Mouse (Mus musculus) gastrocnemius, adult 8-10 months (tissue): ENCODE data around the gene Mogs. TPM values are rescaled to one million over a fixed set of nuclear protein-coding genes. Genes with fewer than 3 reads are reported as not detected.

Experiments used
- DNase-seq, 2 experiments: peaks; one replicate each; pipeline ENCODE4 v3.0.0; 2022; ENCODE audit warnings: low spot score in 2 of 2
- total RNA-seq, 4 experiments: library from RNA; stranded (reverse); gene quantifications; 2 replicates each; pipeline ENCODE4 v1.2.4; 2022

Mogs gene
- total RNA-seq, 4 experiments from 2014 or later, result 5.3 to 5.9 (median 5.5) TPM

GRCm38 (mm10) chr6:83092416-83093127 is 22.7 kb upstream of the Mogs start:
- DNase-seq, result no peak

DNA sequence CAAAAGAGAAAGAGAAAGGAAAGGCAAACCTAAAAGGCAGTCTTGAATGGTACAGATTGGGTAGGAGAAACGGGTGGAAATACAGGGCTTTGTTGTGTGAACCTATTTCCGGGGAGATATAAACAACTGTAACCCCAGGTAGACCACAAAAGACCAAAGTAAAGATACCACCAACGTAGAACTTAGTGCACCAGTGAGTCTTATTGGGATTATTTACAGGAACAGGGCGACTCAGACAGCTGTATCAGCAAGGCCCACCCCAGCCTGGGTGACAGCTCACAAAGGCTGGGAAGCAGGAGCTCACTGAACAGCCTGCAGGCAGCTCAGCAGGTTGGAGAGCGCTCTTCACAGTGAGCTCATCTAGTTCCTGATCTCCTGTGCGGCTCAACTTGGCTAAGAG is 19.3 kb upstream of the Mogs start:
- DNase-seq, result no peak

DNA sequence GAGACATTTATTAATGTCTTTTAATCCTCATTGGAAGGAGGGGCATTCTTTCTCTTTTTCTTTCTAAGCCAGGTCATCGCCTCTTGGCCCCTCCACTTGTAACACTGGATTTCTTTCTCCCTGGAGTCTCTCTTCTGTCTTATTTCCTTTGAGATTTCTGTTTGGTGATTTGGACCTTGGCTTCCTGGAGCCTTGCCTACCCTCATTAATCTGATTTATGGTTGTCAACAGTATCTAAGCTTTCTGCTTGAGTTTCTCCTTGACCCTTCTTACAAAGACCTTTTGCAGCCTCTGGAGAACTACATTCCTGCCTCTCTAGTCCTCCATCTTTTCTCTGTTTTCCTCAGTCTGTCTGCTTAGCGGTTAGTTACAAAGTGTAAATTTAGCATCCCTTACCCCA is 16.9 kb upstream of the Mogs start:
- no peak for DNase-seq

DNA sequence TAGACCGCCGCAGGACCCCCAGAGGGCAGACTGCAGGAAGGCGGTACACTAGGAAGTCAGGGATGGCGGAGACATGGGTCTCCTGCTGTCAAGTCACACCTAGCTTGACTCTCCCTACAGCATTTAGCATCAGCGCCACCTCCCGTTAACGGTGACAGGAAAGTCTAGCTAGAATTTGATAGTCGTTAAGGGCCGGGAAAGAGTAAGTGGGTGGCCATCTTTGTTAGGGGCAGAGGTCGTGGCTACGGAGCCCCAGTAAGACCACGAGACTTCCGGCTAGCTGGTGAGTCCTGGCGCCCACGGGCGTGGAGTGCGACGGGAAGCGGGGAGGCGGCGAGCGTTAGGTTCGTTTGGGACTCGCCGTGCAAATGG is 14.0 kb upstream of the Mogs start, which contains the start of the genes Ccdc142 and Gm42688:
Gene Ccdc142 (plus strand): TSS at position 286 of the 372 bp plus-strand sequence.
Gene Gm42688 (plus strand): TSS at position 302 of the 372 bp plus-strand sequence.
- DNase-seq, result peak; percentile 84 to 87

DNA sequence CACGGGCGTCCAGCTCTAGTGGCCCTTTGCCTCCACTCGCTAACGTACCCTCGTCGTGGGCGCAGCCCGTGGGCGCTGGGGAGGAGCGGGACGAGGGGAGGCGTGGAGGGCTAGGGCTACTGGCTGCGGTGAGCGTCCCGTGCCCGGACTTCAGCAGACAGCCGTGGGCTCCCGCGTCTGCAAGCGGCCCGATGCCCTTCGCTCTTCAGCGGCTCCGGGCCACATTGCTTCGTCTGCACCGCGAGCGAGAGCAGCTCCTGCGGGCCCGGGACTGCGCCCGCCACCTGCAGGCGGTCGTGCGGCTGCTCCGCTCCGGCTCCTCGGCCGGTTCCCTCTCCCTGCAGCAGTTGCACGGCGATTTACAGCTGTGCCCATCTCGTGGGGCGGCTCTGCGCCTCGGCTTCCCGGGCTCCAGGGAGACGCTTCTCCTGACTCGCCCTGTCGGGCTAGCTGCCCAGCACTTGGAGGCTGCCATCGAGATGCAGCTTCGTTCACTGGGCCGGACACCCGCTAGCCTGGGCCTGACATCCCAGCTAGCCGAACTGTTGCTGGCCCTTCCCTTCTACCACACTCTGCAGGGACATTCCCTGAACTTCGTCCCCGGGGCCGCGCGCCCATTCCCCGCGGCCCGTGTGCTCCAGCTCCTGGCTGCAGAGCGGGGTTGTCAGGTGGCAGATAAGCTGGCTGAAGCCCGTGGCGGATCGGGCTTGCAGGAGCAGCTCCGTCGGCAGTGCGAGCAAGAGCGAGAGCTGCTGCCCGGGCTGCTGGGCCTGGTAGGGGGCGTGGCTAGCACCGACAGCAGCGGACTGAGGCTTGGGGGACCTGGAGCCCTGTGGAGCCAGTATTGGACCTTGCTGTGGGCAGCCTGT is 13.4 kb upstream of the Mogs start:
- DNase-seq, result peak in 1 of 2 experiments; percentile 36

GRCm38 (mm10) chr6:83103130-83103650 is 12.1 kb upstream of the Mogs start:
- no peak for DNase-seq

DNA sequence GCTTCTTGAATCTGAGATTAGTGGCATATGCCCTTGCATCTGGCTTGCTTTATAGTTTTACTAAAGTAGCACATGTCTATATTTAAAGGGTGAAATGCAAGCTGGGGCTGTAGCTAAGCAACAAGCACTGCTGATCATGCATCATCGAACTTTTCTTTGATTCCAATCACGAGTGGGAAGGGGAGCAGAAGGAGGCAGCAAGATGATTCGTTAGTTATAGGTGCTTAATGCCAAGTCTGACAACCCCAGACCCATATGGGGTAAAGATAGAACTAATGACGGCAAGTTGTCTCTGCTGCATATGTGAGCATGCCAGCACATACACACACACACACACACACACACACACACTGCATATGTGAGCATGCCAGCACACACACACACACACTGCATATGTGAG is 11.1 kb upstream of the Mogs start:
- no peak for DNase-seq

DNA sequence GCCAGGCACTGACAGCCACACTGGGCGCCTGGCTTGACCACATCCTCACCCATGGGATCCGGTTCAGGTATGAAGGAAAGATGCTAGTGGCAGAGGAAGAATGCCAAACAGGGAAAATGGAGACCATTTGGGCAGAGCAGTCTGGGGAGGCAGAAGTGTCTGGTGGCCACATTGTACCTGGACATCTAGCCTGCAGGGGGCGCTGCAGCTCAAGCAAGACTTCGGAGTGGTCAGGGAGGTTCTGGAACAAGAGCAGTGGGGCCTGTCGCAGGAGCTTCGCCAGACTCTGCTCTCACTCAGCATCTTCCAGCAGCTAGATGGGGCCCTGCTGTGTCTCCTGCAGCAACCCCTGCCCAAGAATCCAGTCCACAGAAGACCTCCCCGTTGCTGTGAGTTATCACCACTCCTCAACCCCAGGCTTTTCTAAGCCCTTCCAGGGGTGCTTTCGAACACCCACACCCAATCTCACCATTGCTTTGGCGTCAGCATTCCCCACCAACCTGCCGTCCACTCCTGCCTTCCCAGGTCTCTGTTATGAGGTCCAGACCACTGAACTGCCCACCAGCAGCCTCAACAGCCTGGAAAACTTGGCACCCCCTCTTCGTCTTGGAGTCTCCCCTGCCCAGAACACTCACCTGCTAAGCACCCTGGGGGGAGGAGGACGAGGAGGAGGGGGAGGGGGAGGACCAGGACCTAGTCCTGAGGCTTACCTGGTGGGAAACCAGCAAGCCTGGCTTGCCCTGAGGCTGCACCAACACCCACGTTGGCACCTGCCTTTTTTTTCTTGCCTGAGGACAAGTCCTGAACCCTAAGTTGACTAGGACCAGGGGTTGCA is 7.5 kb upstream of the Mogs start:
- peak in 1 of 2 experiments; percentile 69 for DNase-seq

DNA sequence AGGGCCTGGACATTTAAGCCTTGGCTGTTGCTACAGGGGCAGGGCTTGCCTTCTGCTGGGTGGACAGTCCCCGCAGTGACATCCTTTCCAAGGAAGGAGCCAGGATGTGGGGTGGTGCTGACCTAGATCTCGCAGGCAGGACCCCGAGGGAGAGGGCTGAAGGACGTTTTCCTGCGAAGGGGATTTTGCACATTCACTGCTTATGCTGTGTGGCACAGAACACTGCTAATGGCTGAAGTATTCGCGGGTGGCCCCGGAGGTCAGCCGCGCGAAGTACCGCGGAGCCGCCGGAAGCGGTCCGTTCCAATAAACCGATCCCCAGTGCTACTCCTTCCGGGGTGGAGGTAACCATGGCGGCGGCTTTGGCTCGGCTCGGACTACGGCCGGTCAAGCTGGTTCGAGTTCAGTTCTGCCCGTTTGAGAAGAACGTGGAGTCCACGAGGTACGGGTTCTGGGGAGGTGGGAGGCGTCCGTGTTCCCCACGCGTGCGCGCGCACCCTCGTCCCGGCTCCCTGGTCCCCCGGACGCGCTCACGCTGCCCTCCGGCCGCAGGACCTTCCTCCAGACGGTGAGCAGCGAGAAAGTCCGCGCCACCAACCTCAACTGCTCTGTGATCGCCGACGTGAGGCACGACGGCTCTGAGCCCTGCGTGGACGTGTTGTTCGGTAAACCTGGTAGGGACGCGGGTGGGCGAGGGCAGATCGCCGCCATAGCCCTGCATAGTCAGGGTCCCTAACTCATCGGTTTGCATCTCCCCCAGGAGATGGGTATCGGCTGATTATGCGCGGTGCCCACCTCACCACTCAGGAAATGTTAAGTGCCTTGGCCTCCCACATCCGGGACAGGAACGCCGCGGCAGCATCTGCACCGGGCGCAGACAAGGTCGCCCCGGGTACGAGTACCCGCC is 6.3 kb upstream of the Mogs start, which contains the start of gene Mrpl53:
Gene Mrpl53 (plus strand): TSS at position 279 of the 907 bp plus-strand sequence.
- peak; percentile 65 to 75 for DNase-seq

DNA sequence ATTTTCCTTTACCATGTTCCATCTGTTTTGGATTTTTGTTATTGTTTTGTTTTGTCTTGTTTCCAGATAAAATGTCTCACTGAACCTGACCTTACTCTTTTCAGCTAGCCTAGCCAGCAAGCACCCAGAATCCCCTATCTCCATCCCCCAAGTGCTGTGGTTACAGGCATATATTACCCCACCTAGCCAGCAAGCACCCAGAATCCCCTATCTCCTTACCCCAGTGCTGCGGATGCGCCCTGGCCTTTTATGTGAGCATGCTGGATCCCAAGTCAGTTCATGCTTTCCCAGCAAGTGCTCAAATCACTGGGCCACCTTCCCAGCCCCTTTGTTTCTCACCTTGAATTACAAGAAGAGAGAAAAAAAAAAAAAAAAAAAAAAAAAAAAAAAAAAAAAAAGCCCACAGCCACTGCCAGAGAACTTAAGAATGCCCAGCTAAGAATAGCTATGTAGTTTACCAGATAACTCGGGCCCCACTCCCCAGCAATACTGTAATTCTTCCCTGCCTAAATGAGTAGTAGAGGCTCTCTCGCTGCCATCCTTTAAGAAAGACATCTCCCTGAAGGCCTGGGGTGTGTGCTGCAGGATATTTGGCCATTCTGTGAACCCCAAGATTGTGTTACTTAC is 3.7 kb upstream of the Mogs start:
- no peak for DNase-seq

GRCm38 (mm10) chr6:83115682-83116372 is 531 bp downstream of the Mogs start:
- DNase-seq, result no peak

DNA sequence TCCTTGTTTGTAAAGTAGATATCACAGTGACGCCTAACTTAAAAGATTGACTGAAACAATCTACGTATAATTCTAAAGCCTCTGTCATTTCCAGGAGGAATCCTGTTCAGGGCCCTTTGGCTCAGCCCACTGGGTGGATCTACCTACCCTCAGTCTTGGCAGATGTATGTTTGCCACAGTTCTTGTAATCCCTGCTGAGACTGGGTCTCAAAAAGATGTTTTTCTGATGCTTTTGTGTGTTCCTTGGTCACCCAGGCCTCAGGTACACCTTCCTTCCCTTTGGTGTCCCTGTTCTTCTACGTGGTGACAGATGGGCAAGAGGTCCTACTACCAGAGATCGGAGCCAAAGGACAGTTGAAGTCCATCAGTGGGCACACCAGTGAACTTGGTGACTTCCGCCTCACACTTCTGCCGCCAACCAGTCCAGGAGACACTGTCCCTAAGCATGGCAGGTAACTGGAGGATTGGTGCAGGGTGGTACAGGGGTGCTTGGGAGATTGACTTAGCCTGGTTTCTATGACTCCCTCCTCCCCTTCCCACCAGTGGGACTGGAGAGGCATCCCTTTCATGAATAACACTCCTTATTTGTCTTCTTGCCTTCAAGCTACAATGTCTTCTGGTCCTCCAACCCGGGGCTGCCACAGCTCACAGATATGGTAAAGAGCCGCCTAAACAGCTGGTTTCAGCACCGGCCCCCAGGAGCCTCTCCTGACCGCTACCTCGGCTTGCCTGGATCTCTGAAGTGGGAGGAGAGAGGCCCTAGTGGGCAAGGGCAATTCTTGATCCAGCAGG is 1.3 kb downstream of the Mogs start:
- no peak for DNase-seq

GRCm38 (mm10) chr6:83117165-83117438 is 1.8 kb downstream of the Mogs start:
- DNase-seq, result no peak

- no peak for DNase-seq
Measured at GRCm38 (mm10) chr6:83117616-83118015, 2.3 kb downstream of the Mogs start.

DNA sequence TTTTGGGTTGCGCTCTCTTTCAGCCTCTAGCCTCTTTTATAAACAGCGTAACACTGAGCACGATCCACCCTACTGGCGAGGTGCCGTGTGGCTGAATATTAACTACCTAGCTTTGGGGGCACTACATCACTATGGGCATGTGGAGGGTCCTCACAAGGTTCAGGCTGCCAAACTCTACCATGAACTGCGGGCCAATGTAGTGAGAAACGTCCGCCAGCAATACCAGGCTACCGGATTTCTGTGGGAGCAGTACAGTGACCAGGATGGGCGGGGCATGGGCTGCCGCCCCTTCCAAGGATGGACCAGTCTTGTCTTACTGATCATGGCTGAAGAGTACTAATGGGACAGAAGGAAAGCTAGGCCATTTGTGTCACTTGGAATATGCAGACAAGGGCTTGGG is 3.1 kb downstream of the Mogs start:
- no peak for DNase-seq

- DNase-seq, result no peak
Measured at GRCm38 (mm10) chr6:83118825-83119733, 3.8 kb downstream of the Mogs start.

DNA sequence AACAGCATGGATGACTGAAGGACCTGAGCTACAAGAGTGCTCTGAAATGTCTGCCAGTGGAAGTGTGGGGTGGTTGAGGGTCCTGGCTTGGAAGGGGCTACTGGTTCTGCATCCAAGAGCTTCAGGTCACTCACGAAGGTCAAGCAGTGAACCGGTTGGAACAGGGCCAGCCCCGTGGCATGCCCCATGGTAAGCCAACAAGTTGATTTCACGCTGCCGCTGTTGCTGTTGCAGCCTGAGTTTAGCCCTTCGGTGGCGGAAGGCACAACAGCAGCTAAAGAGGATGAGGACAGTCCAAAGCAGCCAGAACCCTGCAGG is 4.4 kb downstream of the Mogs start:
- no peak for DNase-seq
